Mouse (Mus musculus) heart, embryonic 11.5 days (tissue): ENCODE measurements around the gene Tpx2. TPM values are rescaled to one million over a fixed set of nuclear protein-coding genes. Genes with fewer than 3 reads are reported as not detected.

Experiments used
- ATAC-seq: fragments of 200-750 bp; cut with Nextera tagmentation; replicated peaks from 2 replicates; pipeline ENCODE4 v1.8.0; 2017; ENCODE audit warnings: moderate library complexity; ENCODE audit not compliant: insufficient number of reproducible peaks, low FRiP score, low TSS enrichment
- H3K27ac ChIP-seq: fragments of 300-500 bp; sonication (generic); 2 replicates; pipeline ENCODE4 v1.5.1; 2014; ENCODE audit warnings: mild to moderate bottlenecking, low read depth, low read length
- H3K27me3 ChIP-seq: fragments of 300-500 bp; sonication (generic); 2 replicates; pipeline ENCODE4 v1.6.1; 2014; ENCODE audit warnings: mild to moderate bottlenecking, low read length, mixed read lengths; ENCODE audit not compliant: control insufficient read depth, insufficient read depth
- H3K36me3 ChIP-seq: fragments of 300-500 bp; sonication (generic); 2 replicates; pipeline ENCODE4 v1.6.1; 2014; ENCODE audit warnings: mild to moderate bottlenecking, low read length, moderate library complexity, mixed read lengths; ENCODE audit not compliant: control insufficient read depth, insufficient read depth
- H3K4me1 ChIP-seq: fragments of 300-500 bp; sonication (generic); 2 replicates; pipeline ENCODE4 v1.6.1; 2014; ENCODE audit warnings: low read length; ENCODE audit not compliant: control insufficient read depth, insufficient read depth
- H3K4me2 ChIP-seq: fragments of 300-500 bp; sonication (generic); 2 replicates; pipeline ENCODE4 v1.6.1; 2014; ENCODE audit warnings: mild to moderate bottlenecking, moderate library complexity
- H3K4me3 ChIP-seq: fragments of 300-500 bp; sonication (generic); 2 replicates; pipeline ENCODE4 v1.5.1; 2014; ENCODE audit warnings: low read depth, low read length
- H3K9ac ChIP-seq: fragments of 300-500 bp; sonication (generic); 2 replicates; pipeline ENCODE4 v1.6.1; 2014; ENCODE audit warnings: mild to moderate bottlenecking, low read depth, low read length, moderate library complexity
- H3K9me3 ChIP-seq: fragments of 300-500 bp; sonication (generic); replicated peaks from 2 replicates; pipeline ENCODE4 v1.6.1; 2016; ENCODE audit warnings: low read length; ENCODE audit not compliant: control insufficient read depth
- WGBS: fragments of 180-500 bp; shearing (Covaris S2); extraction: QIAGEN DNeasy Blood & Tissue Kit; methylation state at CpG from one replicate; pipeline ENCODE4 v1.1.7; 2014; ENCODE audit not compliant: insufficient replicate concordance; 5-methylcytosine and 5-hydroxymethylcytosine counted together
- microRNA-seq: library from miRNA; unstranded; fragments of <30 nt; microRNA quantifications from one replicate; pipeline ENCODE4, GENCODE M21; 2016; ENCODE audit warnings: borderline number of aligned reads
- polyA plus RNA-seq: library from polyadenylated mRNA; unstranded; fragments of >200 nt; fragmentation: Nextera tagmentation; extraction: Ambion mirVana; gene quantifications from 2 replicates; pipeline ENCODE4 v1.2.1, GENCODE M21; 2014

The Tpx2 gene
- polyA plus RNA-seq, 1 experiment from 2014 or later, result 88.3 TPM

DNA sequence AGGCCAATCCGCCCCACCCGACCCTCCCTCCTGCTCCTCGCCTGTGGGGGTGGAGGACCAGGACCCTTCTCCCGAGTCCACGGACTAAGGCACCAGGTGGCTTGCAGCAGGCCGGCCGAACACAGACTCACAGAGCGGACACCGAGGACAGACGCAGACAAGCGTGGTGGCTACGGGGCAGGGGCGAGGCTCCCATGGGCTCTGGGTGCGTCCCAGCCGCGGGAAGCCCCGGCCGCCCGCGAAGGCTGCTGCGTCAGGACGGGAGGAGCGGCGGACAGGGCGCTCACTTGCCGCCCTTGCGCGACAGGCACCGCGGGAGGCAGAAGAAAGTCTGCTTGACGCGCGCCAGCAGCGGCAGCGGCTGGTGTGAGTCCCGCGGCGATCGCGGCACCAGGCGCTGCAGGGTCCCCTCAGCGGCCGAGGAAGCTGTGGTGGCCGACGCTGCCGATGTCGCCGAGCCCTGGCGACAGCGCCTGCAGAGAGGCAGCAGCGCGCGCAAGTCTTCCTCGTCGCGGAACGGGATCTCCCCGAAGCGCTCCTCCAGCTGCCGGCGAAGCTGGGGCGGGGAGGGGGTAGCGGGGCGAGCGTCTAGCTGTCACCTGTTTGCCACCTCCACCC is 95.2 kb downstream of the Tpx2 start:
- WGBS, result under 1% methylated on average over 63 of the region's 65 CpGs
- ATAC-seq, result no peak; the same call in 1 of the 2 replicates

GRCm38 (mm10) chr2:152943568-152943967 is 95.8 kb downstream of the Tpx2 start:
- no peak for ATAC-seq
- Histone ChIP-seq H3K9ac (peak overlapping the region; percentile 49; the same call in 1 of the 2 replicates), H3K27ac (no peak overlapping the region), H3K4me1 (peaks cover 4% of the 10 kb centered on the region), H3K4me3 (peak overlapping the region; percentile 53), H3K36me3 (no peaks in the 10 kb centered on the region), H3K27me3 (peaks cover 78% of the 10 kb centered on the region), H3K4me2 (peak overlapping the region; percentile 95), H3K9me3 (no peaks in the 10 kb centered on the region)
- WGBS, result 7% methylated on average over 8 of the region's 8 CpGs

More for the DNA sequence above, 95.2 kb downstream of the Tpx2 start:
- Histone ChIP-seq H3K9me3 (no peaks in the 10 kb centered on the region), H3K36me3 (no peaks in the 10 kb centered on the region), H3K27me3 (peaks cover 72% of the 10 kb centered on the region), H3K9ac (peak overlapping the region; percentile 58; the same call in 1 of the 2 replicates), H3K4me2 (peak overlapping the region; percentile 95), H3K4me1 (peaks cover 4% of the 10 kb centered on the region), H3K4me3 (peak overlapping the region; percentile 53), H3K27ac (no peak overlapping the region)

GRCm38 (mm10) chr2:152944013-152944412 is 96.2 kb downstream of the Tpx2 start:
- no peak overlapping the region for H3K9ac ChIP-seq
- H3K4me2 ChIP-seq, result no peak overlapping the region
- 44% methylated on average over 9 of the region's 9 CpGs for WGBS
- H3K36me3 ChIP-seq, result no peaks in the 10 kb centered on the region
- H3K27me3 ChIP-seq, result peaks cover 83% of the 10 kb centered on the region
- H3K27ac ChIP-seq, result no peak overlapping the region
- H3K4me3 ChIP-seq, result no peak overlapping the region
- no peak for ATAC-seq
- no peaks in the 10 kb centered on the region for H3K9me3 ChIP-seq
- peaks cover 4% of the 10 kb centered on the region for H3K4me1 ChIP-seq

Small RNAs within 50 kb of the gene (microRNA-seq; reads per million reads assigned to microRNA genes)
- 2.3 reads per million, percentile 28 among the genes with 10 or more reads in this experiment for gene Mir5622

Other genes starting within 250 kb of the Tpx2 start
- gene Defb45, start 248.6 kb upstream of the Tpx2 start, polyA plus RNA-seq, result not detected in 2 replicates
- gene Defb36, start 243.6 kb upstream of the Tpx2 start, polyA plus RNA-seq, result not detected in 2 replicates
- 1.2 and 1.4 TPM in 2 replicates for gene Defb25, start 224.9 kb upstream of the Tpx2 start, polyA plus RNA-seq
- 5.8 and 6.1 TPM in 2 replicates for gene Rem1, start 221.0 kb upstream of the Tpx2 start, polyA plus RNA-seq
- gene H13, start 178.5 kb upstream of the Tpx2 start, polyA plus RNA-seq, result 92.3 and 92.8 TPM in 2 replicates
- gene Mcts2, start 160.9 kb upstream of the Tpx2 start, polyA plus RNA-seq, result 22.2 and 29.2 TPM in 2 replicates
- 95.3 and 98.1 TPM in 2 replicates for gene Id1, start 111.7 kb upstream of the Tpx2 start, polyA plus RNA-seq
- gene Cox4i2, start 93.8 kb upstream of the Tpx2 start, polyA plus RNA-seq, result 22.4 and 22.5 TPM in 2 replicates
- 69.8 and 73.1 TPM in 2 replicates for gene Bcl2l1, start 16.2 kb upstream of the Tpx2 start, polyA plus RNA-seq
- gene Mylk2, start 63.4 kb downstream of the Tpx2 start, polyA plus RNA-seq, result not detected in 2 replicates
- 0.52 and 0.83 TPM in 2 replicates for gene Foxs1, start 85.2 kb downstream of the Tpx2 start, polyA plus RNA-seq
- gene Dusp15, start 103.7 kb downstream of the Tpx2 start, polyA plus RNA-seq, result 0.07 TPM in 1 of 2 replicates, not detected in the other
- gene Ttll9, start 114.5 kb downstream of the Tpx2 start, polyA plus RNA-seq, result 0.76 TPM in 1 of 2 replicates, not detected in the other
- gene Pdrg1, start 167.5 kb downstream of the Tpx2 start, polyA plus RNA-seq, result 60.8 and 75.6 TPM in 2 replicates
- gene Xkr7, start 183.9 kb downstream of the Tpx2 start, polyA plus RNA-seq, result not detected in 2 replicates
- 5.2 and 6.1 TPM in 2 replicates for gene Ccm2l, start 218.0 kb downstream of the Tpx2 start, polyA plus RNA-seq